Mouse (Mus musculus): ENCODE measurements around the gene Rnls. TPM values are rescaled to one million over a fixed set of nuclear protein-coding genes. Genes with fewer than 3 reads are reported as not detected.

Rnls gene
- polyA plus RNA-seq, 1 experiment: 133 TPM

DNA sequence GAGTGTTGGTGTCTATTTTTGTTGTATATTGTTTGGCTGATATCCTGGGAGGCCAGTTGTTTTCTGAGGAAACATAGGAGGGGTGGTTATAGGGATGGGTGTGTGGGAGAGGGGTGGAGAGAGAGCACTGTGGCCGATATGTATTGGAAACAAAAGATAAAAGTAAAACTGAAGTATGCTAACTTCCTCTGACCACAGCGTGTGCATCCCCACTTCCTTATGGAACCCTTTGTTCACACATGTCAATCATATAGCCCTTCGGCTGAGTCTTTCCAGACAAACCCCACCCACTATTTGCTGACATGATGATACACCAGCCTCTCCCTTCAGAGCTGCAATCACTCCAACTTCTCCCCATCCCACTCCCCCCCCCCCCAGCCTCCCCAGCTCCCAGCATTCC lies 35.1 kb downstream of the Rnls start:
- no peaks in the 10 kb centered on the region for H3K4me1 ChIP-seq (ENCODE audit: control insufficient read depth, insufficient read depth, low read length)
- H3K4me3 ChIP-seq (ENCODE audit: control insufficient read depth, low read depth, low read length): no peak overlapping the region
- H3K27ac ChIP-seq (ENCODE audit: control insufficient read depth, insufficient read depth, low read depth, low read length): no peak overlapping the region
- no peaks in the 10 kb centered on the region for H3K27me3 ChIP-seq (ENCODE audit: control insufficient read depth, insufficient read depth, low read length)
- no peaks in the 10 kb centered on the region for H3K36me3 ChIP-seq (ENCODE audit: control insufficient read depth, insufficient read depth, low read length)
- TF ChIP-seq CTCF (IDR thresholded peaks at IDR 0.05; ENCODE audit: control insufficient read depth, insufficient read depth, insufficient replicate concordance, low read depth, low read length): no peak
- TF ChIP-seq POLR2A (IDR thresholded peaks at IDR 0.05; ENCODE audit: control insufficient read depth, low read depth, low read length): no peak

DNA sequence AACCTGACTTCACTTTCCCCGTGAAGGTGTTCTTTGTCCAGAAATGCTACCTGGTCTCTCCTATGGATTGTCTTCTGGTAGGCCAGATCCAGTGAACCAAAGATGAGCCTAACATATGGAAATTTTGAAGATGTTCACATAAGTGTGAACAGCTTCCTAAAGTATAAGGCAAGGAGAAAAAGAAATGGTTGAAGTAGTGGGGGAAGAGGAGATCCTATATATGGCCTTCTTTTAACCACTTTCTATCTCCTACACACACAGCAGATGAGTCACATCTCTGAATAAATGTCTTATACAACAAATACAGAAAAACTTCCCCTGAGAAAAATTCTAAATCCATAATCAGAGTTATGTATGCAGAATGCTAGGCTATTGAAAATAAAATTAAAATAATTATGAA lies 52.0 kb downstream of the Rnls start:
- H3K4me1 ChIP-seq (ENCODE audit: control insufficient read depth, insufficient read depth, low read length): no peaks in the 10 kb centered on the region
- no peaks in the 10 kb centered on the region for H3K36me3 ChIP-seq (ENCODE audit: control insufficient read depth, insufficient read depth, low read length)
- H3K27ac ChIP-seq (ENCODE audit: control insufficient read depth, insufficient read depth, low read depth, low read length): no peak overlapping the region

DNA sequence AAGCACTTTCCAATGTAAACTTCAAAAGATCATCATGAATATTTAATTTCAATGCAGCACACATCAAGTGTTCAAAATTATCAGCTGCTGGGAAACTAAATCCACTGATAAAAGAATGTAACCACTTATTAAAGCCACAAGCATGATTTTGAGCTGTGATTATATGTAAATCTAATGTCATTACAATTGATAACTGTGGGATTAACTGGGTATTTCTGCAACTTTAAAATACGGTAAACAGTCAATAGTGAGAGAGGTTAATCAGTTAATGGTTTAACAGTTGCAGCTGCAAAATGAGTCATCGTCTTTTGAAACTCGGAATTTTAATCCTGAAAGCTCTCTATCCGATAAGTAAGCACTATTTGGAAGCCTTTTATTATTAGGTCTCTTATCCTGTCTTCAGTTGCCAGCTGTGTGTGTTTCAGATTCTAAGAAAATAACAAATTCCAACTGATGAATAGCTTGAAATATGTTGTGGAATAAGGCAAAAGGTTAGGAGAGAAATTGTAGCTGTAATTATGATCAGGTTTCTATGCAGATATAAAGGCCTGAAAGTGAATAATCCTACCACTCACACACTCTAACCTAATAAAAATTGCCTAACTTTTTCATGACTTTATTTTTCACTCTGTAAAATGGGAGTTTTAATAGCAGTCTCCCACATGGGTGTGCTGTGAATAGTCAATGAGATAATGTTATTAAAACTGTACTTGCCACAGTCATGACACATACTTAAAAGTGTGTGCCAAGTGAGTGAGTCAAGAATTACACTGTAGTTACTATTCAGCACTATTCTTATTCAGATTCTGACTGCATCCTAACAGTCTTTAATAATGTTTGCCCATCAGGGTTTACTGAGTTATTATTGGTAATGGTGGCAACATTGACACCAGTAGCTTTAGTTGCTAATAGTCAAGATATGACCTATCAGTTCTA lies 65.1 kb downstream of the Rnls start:
- no peak overlapping the region for H3K4me3 ChIP-seq (ENCODE audit: control insufficient read depth, low read depth, low read length)
- no peak overlapping the region for H3K27ac ChIP-seq (ENCODE audit: control insufficient read depth, insufficient read depth, low read depth, low read length)
- no peaks in the 10 kb centered on the region for H3K27me3 ChIP-seq (ENCODE audit: control insufficient read depth, insufficient read depth, low read length)
- no peaks in the 10 kb centered on the region for H3K36me3 ChIP-seq (ENCODE audit: control insufficient read depth, insufficient read depth, low read length)
- TF ChIP-seq CTCF (IDR thresholded peaks at IDR 0.05; ENCODE audit: control insufficient read depth, insufficient read depth, insufficient replicate concordance, low read depth, low read length): no peak
- TF ChIP-seq POLR2A (IDR thresholded peaks at IDR 0.05; ENCODE audit: control insufficient read depth, low read depth, low read length): no peak
- no peaks in the 10 kb centered on the region for H3K4me1 ChIP-seq (ENCODE audit: control insufficient read depth, insufficient read depth, low read length)

More for the DNA sequence above, 52.0 kb downstream of the Rnls start:
- H3K27me3 ChIP-seq (ENCODE audit: control insufficient read depth, insufficient read depth, low read length): no peaks in the 10 kb centered on the region
- no peak overlapping the region for H3K4me3 ChIP-seq (ENCODE audit: control insufficient read depth, low read depth, low read length)
- no peak for TF ChIP-seq POLR2A (IDR thresholded peaks at IDR 0.05; ENCODE audit: control insufficient read depth, low read depth, low read length)
- TF ChIP-seq CTCF (IDR thresholded peaks at IDR 0.05; ENCODE audit: control insufficient read depth, insufficient read depth, insufficient replicate concordance, low read depth, low read length): no peak

DNA sequence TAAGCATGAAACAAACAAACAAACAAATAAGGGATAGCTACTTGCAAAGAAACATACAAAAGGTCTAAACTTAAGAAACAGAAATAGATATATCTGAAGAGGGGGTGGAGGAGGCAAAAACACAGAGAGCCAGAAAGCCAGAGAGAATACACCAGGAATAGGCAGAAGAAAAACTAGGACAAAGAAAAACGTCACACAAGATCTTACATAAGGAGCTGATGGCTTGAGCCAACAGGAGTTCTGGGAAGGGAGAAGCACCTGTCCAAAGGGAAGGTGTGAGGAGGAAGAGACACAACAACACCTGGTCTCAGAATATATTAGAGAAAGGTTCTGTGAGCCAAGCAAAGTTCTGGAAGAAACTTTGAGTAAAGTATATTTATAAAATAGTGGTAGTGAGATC lies 73.3 kb downstream of the Rnls start:
- no peak overlapping the region for H3K27ac ChIP-seq (ENCODE audit: control insufficient read depth, insufficient read depth, low read depth, low read length)
- no peaks in the 10 kb centered on the region for H3K36me3 ChIP-seq (ENCODE audit: control insufficient read depth, insufficient read depth, low read length)
- no peaks in the 10 kb centered on the region for H3K4me1 ChIP-seq (ENCODE audit: control insufficient read depth, insufficient read depth, low read length)
- no peak overlapping the region for H3K4me3 ChIP-seq (ENCODE audit: control insufficient read depth, low read depth, low read length)
- TF ChIP-seq CTCF (IDR thresholded peaks at IDR 0.05; ENCODE audit: control insufficient read depth, insufficient read depth, insufficient replicate concordance, low read depth, low read length) (no peak), POLR2A (IDR thresholded peaks at IDR 0.05; ENCODE audit: control insufficient read depth, low read depth, low read length) (no peak)
- no peaks in the 10 kb centered on the region for H3K27me3 ChIP-seq (ENCODE audit: control insufficient read depth, insufficient read depth, low read length)

DNA sequence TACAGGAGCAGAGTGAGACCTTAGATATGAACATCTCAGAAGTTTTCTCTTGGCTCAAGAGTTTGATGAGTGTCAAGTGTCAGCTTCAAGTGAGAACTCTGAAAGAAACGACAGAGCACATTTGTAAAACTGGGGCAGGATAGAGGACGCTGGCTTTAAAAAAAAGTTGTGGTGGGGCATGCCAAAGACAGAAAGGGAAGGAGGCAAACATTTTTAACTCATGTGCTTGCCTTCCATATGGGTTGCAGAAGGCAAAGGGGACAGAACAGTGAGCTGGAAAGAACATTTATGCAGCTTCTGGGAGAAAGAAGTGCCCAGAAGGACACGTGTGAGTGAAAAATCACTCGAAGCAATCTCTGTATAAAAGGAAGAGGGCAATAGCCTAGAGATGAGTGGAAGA lies 75.0 kb downstream of the Rnls start:
- Histone ChIP-seq H3K27me3 (ENCODE audit: control insufficient read depth, insufficient read depth, low read length) (no peaks in the 10 kb centered on the region), H3K4me3 (ENCODE audit: control insufficient read depth, low read depth, low read length) (no peak overlapping the region), H3K27ac (ENCODE audit: control insufficient read depth, insufficient read depth, low read depth, low read length) (no peak overlapping the region), H3K36me3 (ENCODE audit: control insufficient read depth, insufficient read depth, low read length) (no peaks in the 10 kb centered on the region), H3K4me1 (ENCODE audit: control insufficient read depth, insufficient read depth, low read length) (no peaks in the 10 kb centered on the region)
- TF ChIP-seq CTCF (IDR thresholded peaks at IDR 0.05; ENCODE audit: control insufficient read depth, insufficient read depth, insufficient replicate concordance, low read depth, low read length) (no peak), POLR2A (IDR thresholded peaks at IDR 0.05; ENCODE audit: control insufficient read depth, low read depth, low read length) (no peak)

DNA sequence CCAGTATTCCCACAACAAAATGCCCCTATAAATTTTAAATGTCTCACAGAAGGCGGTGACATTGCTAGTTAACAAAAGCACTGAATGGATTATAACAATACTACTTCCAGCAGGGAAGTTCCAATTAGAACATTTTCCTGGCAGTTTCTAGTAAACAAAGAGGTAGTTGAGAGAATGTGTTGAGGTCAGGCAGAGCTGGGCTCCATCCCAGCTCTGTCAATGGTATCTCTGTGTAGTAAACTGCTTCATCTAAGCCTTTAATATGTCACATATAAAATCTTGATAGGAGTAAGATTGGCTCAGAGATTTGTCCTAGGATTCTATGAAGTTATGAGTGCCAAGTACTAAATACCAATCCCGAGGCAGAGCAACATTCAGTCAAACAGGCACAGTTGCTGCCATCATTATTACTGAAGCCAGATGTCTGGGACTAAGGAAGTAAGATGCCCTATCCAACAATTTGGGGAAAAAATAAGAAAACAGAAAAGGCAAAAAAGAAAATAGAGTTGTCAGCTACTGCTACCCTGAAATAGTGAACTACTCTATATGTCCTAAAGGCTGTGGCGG lies 92.3 kb downstream of the Rnls start:
- Histone ChIP-seq H3K27me3 (ENCODE audit: control insufficient read depth, insufficient read depth, low read length) (no peaks in the 10 kb centered on the region), H3K4me3 (ENCODE audit: control insufficient read depth, low read depth, low read length) (no peak overlapping the region), H3K27ac (ENCODE audit: control insufficient read depth, insufficient read depth, low read depth, low read length) (no peak overlapping the region), H3K36me3 (ENCODE audit: control insufficient read depth, insufficient read depth, low read length) (no peaks in the 10 kb centered on the region), H3K4me1 (ENCODE audit: control insufficient read depth, insufficient read depth, low read length) (no peaks in the 10 kb centered on the region)
- no peak for TF ChIP-seq POLR2A (IDR thresholded peaks at IDR 0.05; ENCODE audit: control insufficient read depth, low read depth, low read length)
- no peak for TF ChIP-seq CTCF (IDR thresholded peaks at IDR 0.05; ENCODE audit: control insufficient read depth, insufficient read depth, insufficient replicate concordance, low read depth, low read length)

DNA sequence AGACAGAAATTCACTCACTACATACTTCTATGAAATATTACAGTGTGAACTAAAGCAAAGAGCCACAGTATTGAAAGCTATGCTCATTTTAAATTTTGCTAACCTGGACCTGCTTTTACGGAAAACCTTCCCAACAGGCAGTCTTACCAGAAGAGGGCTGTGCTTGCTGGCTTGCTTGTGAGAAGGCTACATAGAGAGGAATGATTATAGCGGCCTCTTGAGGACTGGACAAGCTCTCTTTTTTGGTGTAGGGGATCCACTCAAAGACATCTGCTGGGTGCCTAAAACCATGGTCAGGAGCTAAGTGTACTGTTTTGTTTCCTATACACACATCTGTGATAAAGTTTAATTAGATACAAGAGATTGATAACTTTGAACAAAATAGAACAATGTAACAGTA lies 95.8 kb downstream of the Rnls start:
- no peaks in the 10 kb centered on the region for H3K36me3 ChIP-seq (ENCODE audit: control insufficient read depth, insufficient read depth, low read length)
- no peak overlapping the region for H3K27ac ChIP-seq (ENCODE audit: control insufficient read depth, insufficient read depth, low read depth, low read length)
- no peak overlapping the region for H3K4me3 ChIP-seq (ENCODE audit: control insufficient read depth, low read depth, low read length)
- H3K27me3 ChIP-seq (ENCODE audit: control insufficient read depth, insufficient read depth, low read length): no peaks in the 10 kb centered on the region
- no peak for TF ChIP-seq POLR2A (IDR thresholded peaks at IDR 0.05; ENCODE audit: control insufficient read depth, low read depth, low read length)
- TF ChIP-seq CTCF (IDR thresholded peaks at IDR 0.05; ENCODE audit: control insufficient read depth, insufficient read depth, insufficient replicate concordance, low read depth, low read length): no peak
- no peaks in the 10 kb centered on the region for H3K4me1 ChIP-seq (ENCODE audit: control insufficient read depth, insufficient read depth, low read length)

Data from testis, adult 2 months (tissue).